Mouse (Mus musculus) megakaryocyte, embryonic 14.5 days (primary cell): Measurements from ENCODE around the gene Olfr524.

ENCODE experiments used
- FLI1 ChIP-seq: IDR thresholded peaks from 2 replicates; pipeline ENCODE4 v1.6.1; 2012; ENCODE audit warnings: low read length, inconsistent platforms, mixed read lengths
- GATA1 ChIP-seq: IDR thresholded peaks from 3 replicates; pipeline ENCODE4 v1.6.1; 2012; ENCODE audit warnings: mixed read lengths, low read length, inconsistent platforms, borderline replicate concordance

GRCm38 (mm10) chr7:140180692-140181091, 25.1 kb downstream of the Olfr524 start:
- TF ChIP-seq FLI1 (no peak), GATA1 (no peak)
